Mouse (Mus musculus): ENCODE results near the gene Smad3. TPM values are rescaled to one million over a fixed set of nuclear protein-coding genes. Genes with fewer than 3 reads are reported as not detected.

The Smad3 gene
- polyA plus RNA-seq, 1 experiment, result 17.1 TPM

- 18% methylated on average over 6 of the region's 6 CpGs for WGBS
Measured at GRCm38 (mm10) chr9:63791275-63791674, 33.5 kb upstream of the Smad3 start.

GRCm38 (mm10) chr9:63790222-63790621 lies 32.4 kb upstream of the Smad3 start:
- H3K4me3 ChIP-seq (replicated peaks; ENCODE audit: control insufficient read depth, low read depth, low read length), result no peak overlapping the region
- H3K27ac ChIP-seq (ENCODE audit: control insufficient read depth, insufficient read depth, low read depth, low read length, poor library complexity), result no peak overlapping the region
- no peak for TF ChIP-seq POLR2A (IDR thresholded peaks at IDR 0.05; ENCODE audit: borderline replicate concordance, control insufficient read depth, low read depth, low read length)
- no peak for TF ChIP-seq CTCF (IDR thresholded peaks at IDR 0.05; ENCODE audit: control insufficient read depth, insufficient read depth, low read length)
- peaks cover 3% of the 10 kb centered on the region; the same call in 1 of the 2 replicates for H3K4me1 ChIP-seq (ENCODE audit: control insufficient read depth, insufficient read depth, low read length)
- 85% methylated on average over 4 of the region's 4 CpGs for WGBS

More at GRCm38 (mm10) chr9:63791275-63791674, 33.5 kb upstream of the Smad3 start:
- Histone ChIP-seq H3K4me3 (replicated peaks; ENCODE audit: control insufficient read depth, low read depth, low read length) (no peak overlapping the region), H3K27ac (ENCODE audit: control insufficient read depth, insufficient read depth, low read depth, low read length, poor library complexity) (no peak overlapping the region), H3K4me1 (ENCODE audit: control insufficient read depth, insufficient read depth, low read length) (peaks cover 2% of the 10 kb centered on the region; the same call in 1 of the 2 replicates)
- TF ChIP-seq CTCF (IDR thresholded peaks at IDR 0.05; ENCODE audit: control insufficient read depth, insufficient read depth, low read length), result no peak
- no peak for TF ChIP-seq POLR2A (IDR thresholded peaks at IDR 0.05; ENCODE audit: borderline replicate concordance, control insufficient read depth, low read depth, low read length)

GRCm38 (mm10) chr9:63789386-63789785 lies 31.6 kb upstream of the Smad3 start:
- Histone ChIP-seq H3K4me3 (replicated peaks; ENCODE audit: control insufficient read depth, low read depth, low read length) (no peak overlapping the region), H3K4me1 (ENCODE audit: control insufficient read depth, insufficient read depth, low read length) (peaks cover 3% of the 10 kb centered on the region; the same call in 1 of the 2 replicates), H3K27ac (ENCODE audit: control insufficient read depth, insufficient read depth, low read depth, low read length, poor library complexity) (no peak overlapping the region)
- no peak for TF ChIP-seq CTCF (IDR thresholded peaks at IDR 0.05; ENCODE audit: control insufficient read depth, insufficient read depth, low read length)
- no peak for TF ChIP-seq POLR2A (IDR thresholded peaks at IDR 0.05; ENCODE audit: borderline replicate concordance, control insufficient read depth, low read depth, low read length)
- WGBS, result 77% methylated on average over 7 of the region's 7 CpGs

GRCm38 (mm10) chr9:63787606-63788005 lies 29.8 kb upstream of the Smad3 start:
- H3K4me3 ChIP-seq (replicated peaks; ENCODE audit: control insufficient read depth, low read depth, low read length), result no peak overlapping the region
- no peak overlapping the region for H3K27ac ChIP-seq (ENCODE audit: control insufficient read depth, insufficient read depth, low read depth, low read length, poor library complexity)
- TF ChIP-seq POLR2A (IDR thresholded peaks at IDR 0.05; ENCODE audit: borderline replicate concordance, control insufficient read depth, low read depth, low read length) (no peak), CTCF (IDR thresholded peaks at IDR 0.05; ENCODE audit: control insufficient read depth, insufficient read depth, low read length) (no peak)
- 41% methylated on average over 3 of the region's 3 CpGs for WGBS
- H3K4me1 ChIP-seq (ENCODE audit: control insufficient read depth, insufficient read depth, low read length), result peaks cover 3% of the 10 kb centered on the region; the same call in 1 of the 2 replicates

- peaks cover 6% of the 10 kb centered on the region for H3K4me1 ChIP-seq (ENCODE audit: control insufficient read depth, insufficient read depth, low read length)
Measured at GRCm38 (mm10) chr9:63787086-63787485, 29.3 kb upstream of the Smad3 start.

GRCm38 (mm10) chr9:63786026-63786670 lies 28.4 kb upstream of the Smad3 start:
- WGBS, result 58% methylated on average over 5 of the region's 5 CpGs
- Histone ChIP-seq H3K4me3 (replicated peaks; ENCODE audit: control insufficient read depth, low read depth, low read length) (no peak overlapping the region), H3K4me1 (ENCODE audit: control insufficient read depth, insufficient read depth, low read length) (peaks cover 8% of the 10 kb centered on the region), H3K27ac (ENCODE audit: control insufficient read depth, insufficient read depth, low read depth, low read length, poor library complexity) (no peak overlapping the region)
- TF ChIP-seq CTCF (IDR thresholded peaks at IDR 0.05; ENCODE audit: control insufficient read depth, insufficient read depth, low read length), result no peak
- no peak for TF ChIP-seq POLR2A (IDR thresholded peaks at IDR 0.05; ENCODE audit: borderline replicate concordance, control insufficient read depth, low read depth, low read length)

More at GRCm38 (mm10) chr9:63787086-63787485, 29.3 kb upstream of the Smad3 start:
- 67% methylated on average over 2 of the region's 2 CpGs for WGBS
- Histone ChIP-seq H3K27ac (ENCODE audit: control insufficient read depth, insufficient read depth, low read depth, low read length, poor library complexity) (no peak overlapping the region), H3K4me3 (replicated peaks; ENCODE audit: control insufficient read depth, low read depth, low read length) (no peak overlapping the region)
- TF ChIP-seq CTCF (IDR thresholded peaks at IDR 0.05; ENCODE audit: control insufficient read depth, insufficient read depth, low read length) (no peak), POLR2A (IDR thresholded peaks at IDR 0.05; ENCODE audit: borderline replicate concordance, control insufficient read depth, low read depth, low read length) (no peak)

- H3K4me3 ChIP-seq (replicated peaks; ENCODE audit: control insufficient read depth, low read depth, low read length), result no peak overlapping the region
- TF ChIP-seq POLR2A (IDR thresholded peaks at IDR 0.05; ENCODE audit: borderline replicate concordance, control insufficient read depth, low read depth, low read length), result no peak
- TF ChIP-seq CTCF (IDR thresholded peaks at IDR 0.05; ENCODE audit: control insufficient read depth, insufficient read depth, low read length), result no peak
- peaks cover 10% of the 10 kb centered on the region for H3K4me1 ChIP-seq (ENCODE audit: control insufficient read depth, insufficient read depth, low read length)
- WGBS, result 10% methylated on average over 5 of the region's 5 CpGs
- H3K27ac ChIP-seq (ENCODE audit: control insufficient read depth, insufficient read depth, low read depth, low read length, poor library complexity), result no peak overlapping the region
Measured at GRCm38 (mm10) chr9:63785492-63785891, 27.7 kb upstream of the Smad3 start.

GRCm38 (mm10) chr9:63784597-63784996 lies 26.8 kb upstream of the Smad3 start:
- H3K27ac ChIP-seq (ENCODE audit: control insufficient read depth, insufficient read depth, low read depth, low read length, poor library complexity), result no peak overlapping the region
- WGBS, result 73% methylated on average over 3 of the region's 3 CpGs
- H3K4me1 ChIP-seq (ENCODE audit: control insufficient read depth, insufficient read depth, low read length), result peaks cover 15% of the 10 kb centered on the region

More at GRCm38 (mm10) chr9:63784597-63784996, 26.8 kb upstream of the Smad3 start:
- TF ChIP-seq CTCF (IDR thresholded peaks at IDR 0.05; ENCODE audit: control insufficient read depth, insufficient read depth, low read length), result no peak
- no peak for TF ChIP-seq POLR2A (IDR thresholded peaks at IDR 0.05; ENCODE audit: borderline replicate concordance, control insufficient read depth, low read depth, low read length)
- H3K4me3 ChIP-seq (replicated peaks; ENCODE audit: control insufficient read depth, low read depth, low read length), result no peak overlapping the region

All from bone marrow, adult 2 months (tissue).